Mouse (Mus musculus) embryonic fibroblast, embryonic 13.5 days (primary cell): ENCODE data around the gene Bysl.

ENCODE experiments used
- CTCF ChIP-seq: IDR thresholded peaks from 2 replicates; pipeline ENCODE4 v1.5.1; 2011; ENCODE audit warnings: mild to moderate bottlenecking, control low read depth, low read length, moderate library complexity, borderline replicate concordance; ENCODE audit not compliant: insufficient read depth
- POLR2A ChIP-seq: IDR thresholded peaks from 2 replicates; pipeline ENCODE4 v1.6.1; 2011; ENCODE audit warnings: low read depth, mild to moderate bottlenecking, control low read depth, low read length, moderate library complexity

- TF ChIP-seq CTCF (no peak), POLR2A (no peak)
Measured at GRCm38 (mm10) chr17:47559726-47560125, 51.6 kb downstream of the Bysl start.
